Mouse (Mus musculus): ENCODE measurements around the gene Anapc11.
A peak's percentile ranks its signal among the peaks of the same experiment; 100 is the strongest.
"Not testable (repeated sequence)": the region's sequence is repeated elsewhere in the genome, so short reads cannot be mapped to it uniquely, and the experiment has no call there.

Gene Anapc11

GRCm38 (mm10) chr11:120598283-120598989 is at the start of gene Anapc11, which contains the start of gene Alyref:
TSS of gene Anapc11 (plus strand) at chr11:120598421.
TSS of gene Alyref (minus strand) at chr11:120598365.
- peak; percentile 93 for DNase-seq (ENCODE audit: low read depth, low spot score)

GRCm38 (mm10) chr11:120548786-120549167 is 49.4 kb upstream of the Anapc11 start:
- no peak for DNase-seq (ENCODE audit: low read depth, low spot score)

- DNase-seq (ENCODE audit: low read depth, low spot score) = peak; percentile 87
These were observed 48.9 kb upstream of the Anapc11 start, which contains the start of gene Mcrip1 for GRCm38 (mm10) chr11:120549168-120549945. TSS of gene Mcrip1 (minus strand) at chr11:120549727.

- no peak for DNase-seq (ENCODE audit: low read depth, low spot score)
These were observed 48.0 kb upstream of the Anapc11 start for GRCm38 (mm10) chr11:120549986-120550809.

- DNase-seq (ENCODE audit: low read depth, low spot score) = no peak
These were observed 47.3 kb upstream of the Anapc11 start, which contains the start of gene Ppp1r27 for GRCm38 (mm10) chr11:120550810-120551440. TSS of gene Ppp1r27 (minus strand) at chr11:120551132.

- no peak for DNase-seq (ENCODE audit: low read depth, low spot score)
These were observed 45.5 kb upstream of the Anapc11 start for GRCm38 (mm10) chr11:120552736-120553135.

- no peak for DNase-seq (ENCODE audit: low read depth, low spot score)
These were observed 43.4 kb upstream of the Anapc11 start for GRCm38 (mm10) chr11:120554834-120555233.

GRCm38 (mm10) chr11:120555260-120555659 is 43.0 kb upstream of the Anapc11 start:
- no peak for DNase-seq (ENCODE audit: low read depth, low spot score)

GRCm38 (mm10) chr11:120558843-120559242 is 39.4 kb upstream of the Anapc11 start:
- DNase-seq (ENCODE audit: low read depth, low spot score) = not testable (repeated sequence)

- no peak for DNase-seq (ENCODE audit: low read depth, low spot score)
These were observed 37.1 kb upstream of the Anapc11 start for GRCm38 (mm10) chr11:120560952-120561728.

GRCm38 (mm10) chr11:120562949-120563348 is 35.3 kb upstream of the Anapc11 start:
- no peak for DNase-seq (ENCODE audit: low read depth, low spot score)

- DNase-seq (ENCODE audit: low read depth, low spot score) = no peak
These were observed 33.1 kb upstream of the Anapc11 start for GRCm38 (mm10) chr11:120565114-120565513.

GRCm38 (mm10) chr11:120568324-120568723 is 29.9 kb upstream of the Anapc11 start:
- no peak for DNase-seq (ENCODE audit: low read depth, low spot score)

GRCm38 (mm10) chr11:120571122-120571521 is 27.1 kb upstream of the Anapc11 start:
- DNase-seq (ENCODE audit: low read depth, low spot score) = no peak

- no peak for DNase-seq (ENCODE audit: low read depth, low spot score)
These were observed 26.3 kb upstream of the Anapc11 start for GRCm38 (mm10) chr11:120571754-120572416.

GRCm38 (mm10) chr11:120572417-120572751 is 25.8 kb upstream of the Anapc11 start:
- DNase-seq (ENCODE audit: low read depth, low spot score) = no peak

GRCm38 (mm10) chr11:120572752-120573584 is 25.3 kb upstream of the Anapc11 start, which contains the start of gene P4hb:
TSS of gene P4hb (minus strand) at chr11:120573253.
- peak; percentile 94 for DNase-seq (ENCODE audit: low read depth, low spot score)

GRCm38 (mm10) chr11:120573585-120574277 is 24.5 kb upstream of the Anapc11 start:
- DNase-seq (ENCODE audit: low read depth, low spot score) = no peak

GRCm38 (mm10) chr11:120574278-120574600 is 24.0 kb upstream of the Anapc11 start:
- DNase-seq (ENCODE audit: low read depth, low spot score) = no peak
